8 mouse cellular contexts compared by ENCODE assay signal in genomic region chr9:66594061-66594460, GRCm38 (mm10). TPM values are rescaled to one million over a fixed set of nuclear protein-coding genes. Genes with fewer than 3 reads are reported as not detected.
A peak's percentile ranks its signal among the peaks of the same experiment; 100 is the strongest.
DNase-seq lines count a peak whose midpoint lies in the region; ATAC-seq and TF ChIP-seq lines count a peak whose summit lies in the region.

No protein-coding gene starts in this region.

- peak overlapping the region; percentile 80 for H3K4me2 ChIP-seq in lung, embryonic 15.5 days
- peak overlapping the region; percentile 74 for H3K4me2 ChIP-seq in forebrain, embryonic 14.5 days (ENCODE audit: low read length)

- peak overlapping the region; percentile 41; the same call in 1 of the 2 replicates for H3K9ac ChIP-seq in lung, embryonic 15.5 days
- H3K9ac ChIP-seq in forebrain, embryonic 14.5 days (ENCODE audit: low read length) = no peak overlapping the region

- no peaks in the 10 kb centered on the region for H3K27me3 ChIP-seq in lung, embryonic 15.5 days
- no peaks in the 10 kb centered on the region for H3K27me3 ChIP-seq in forebrain, embryonic 14.5 days (replicated peaks; ENCODE audit: control insufficient read depth, insufficient read depth, low read length)

- TF ChIP-seq CTCF in lung, adult 2 months (IDR thresholded peaks at IDR 0.05; ENCODE audit: insufficient read depth, low read length) = no peak

- no peaks in the 10 kb centered on the region for H3K9me3 ChIP-seq in lung, embryonic 15.5 days
- no peaks in the 10 kb centered on the region for H3K9me3 ChIP-seq in forebrain, embryonic 14.5 days (replicated peaks; ENCODE audit: control insufficient read depth, low read length)

- H3K4me1 ChIP-seq in lung, embryonic 15.5 days = peaks cover 38% of the 10 kb centered on the region
- peaks cover 10% of the 10 kb centered on the region for H3K4me1 ChIP-seq in lung, adult 2 months (ENCODE audit: control insufficient read depth, insufficient read depth, low read length)
- peaks cover 34% of the 10 kb centered on the region for H3K4me1 ChIP-seq in forebrain, embryonic 14.5 days (ENCODE audit: control insufficient read depth, insufficient read depth, low read length)

- no peak for ATAC-seq in lung, embryonic 15.5 days (ENCODE audit: borderline replicate concordance, extremely low read depth, low FRiP score, low TSS enrichment)
- ATAC-seq in forebrain, embryonic 14.5 days = no peak

- no peak for DNase-seq in lung, adult 2 months
- DNase-seq in forebrain, embryonic 14.5 days (ENCODE audit: low spot score) = no peak
- peak; percentile 82 to 87 for DNase-seq in kidney, postnatal 25 days
- peak; percentile 41 to 63 for DNase-seq in natural killer cell, adult 2 months (ENCODE audit: low spot score in 2 of 2)
- DNase-seq in adrenal gland, postnatal 25 days = no peak
- DNase-seq in embryo, embryonic 11 days = no peak
- DNase-seq in ovary, postnatal 36 days (ENCODE audit: low spot score) = no peak

- H3K36me3 ChIP-seq in lung, embryonic 15.5 days = no peaks in the 10 kb centered on the region
- H3K36me3 ChIP-seq in forebrain, embryonic 14.5 days (ENCODE audit: control insufficient read depth, insufficient read depth, low read length) = no peaks in the 10 kb centered on the region

- WGBS in lung, embryonic 15.5 days = 39% methylated on average over 3 of the region's 3 CpGs
- 25% methylated on average over 3 of the region's 3 CpGs for WGBS in lung, adult 2 months
- WGBS in forebrain, embryonic 14.5 days = 43% methylated on average over 3 of the region's 3 CpGs

- H3K27ac ChIP-seq in lung, embryonic 15.5 days = peak overlapping the region; percentile 90
- peak overlapping the region; percentile 46; the same call in 1 of the 2 replicates for H3K27ac ChIP-seq in forebrain, embryonic 14.5 days (ENCODE audit: low read depth, low read length)

- TF ChIP-seq POLR2A in lung, adult 2 months (IDR thresholded peaks at IDR 0.05; ENCODE audit: borderline replicate concordance, extremely low read depth, low read depth, low read length) = no peak

- H3K4me3 ChIP-seq in lung, embryonic 15.5 days = peak overlapping the region; percentile 80
- H3K4me3 ChIP-seq in lung, adult 2 months (replicated peaks; ENCODE audit: extremely low read depth, low read depth, low read length) = no peak overlapping the region
- peak overlapping the region; percentile 93; the same call in 1 of the 2 replicates for H3K4me3 ChIP-seq in forebrain, embryonic 14.5 days (ENCODE audit: low read depth, low read length)

RNA-seq across cellular contexts. Expression of gene Usp3, which starts 1.1 kb away (rescaled TPM):
- polyA plus RNA-seq in lung, embryonic 15.5 days (2015; fragmentation: Nextera tagmentation; extraction: Ambion mirVana) = 51.4 and 57.1 TPM in 2 replicates
- polyA plus RNA-seq in lung, adult 2 months (2012; rRNA removed) = 10.8 and 15.6 TPM in 2 replicates
- 125 and 134 TPM in 2 replicates for polyA plus RNA-seq in forebrain, embryonic 14.5 days (2014; fragmentation: Nextera tagmentation; extraction: Ambion mirVana)
- 46.8 and 51.1 TPM in 2 replicates for total RNA-seq in adrenal gland, postnatal 25 days (2021)

Comparison
In these comparisons a context has a peak if more than half of its experiments do, and no peak if none do; other contexts are left out.
1. DNase-seq: peak in kidney, postnatal 25 days (2 of 2) and natural killer cell, adult 2 months (2 of 2); none in lung, adult 2 months (single experiment), forebrain, embryonic 14.5 days (single experiment), adrenal gland, postnatal 25 days (single experiment), embryo, embryonic 11 days (single experiment) and ovary, postnatal 36 days (single experiment).